Mouse (Mus musculus): ENCODE data around the gene Atg2b. TPM values are rescaled to one million over a fixed set of nuclear protein-coding genes. Genes with fewer than 3 reads are reported as not detected.
A peak's percentile ranks its signal among the peaks of the same experiment; 100 is the strongest.

Atg2b gene
- polyA plus RNA-seq, 1 experiment from 2014 or later: 13.0 TPM

DNA sequence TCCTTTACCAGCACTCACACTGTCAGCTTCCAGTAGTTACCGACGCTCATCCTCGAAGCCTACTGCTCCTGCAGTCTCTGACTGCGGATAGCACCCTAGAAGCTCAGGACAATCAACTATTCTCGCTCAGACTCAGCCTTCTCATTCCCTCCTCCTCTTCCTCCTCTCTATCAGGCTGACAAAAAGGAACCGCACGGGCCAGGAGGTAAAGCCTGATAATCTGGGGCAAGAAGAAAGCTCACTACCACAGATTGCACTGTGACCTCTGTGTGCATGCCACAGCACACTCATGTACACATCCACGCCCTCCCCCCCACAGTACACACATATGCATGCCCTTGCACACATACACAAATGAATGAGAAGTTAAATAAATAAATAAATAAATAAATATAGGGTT lies 8.7 kb downstream of the Atg2b start:
- peaks cover 15% of the 10 kb centered on the region for H3K36me3 ChIP-seq
- no peaks in the 10 kb centered on the region for H3K27me3 ChIP-seq (replicated peaks)
- H3K27ac ChIP-seq: no peak overlapping the region
- no peak overlapping the region for H3K4me3 ChIP-seq (replicated peaks)
- ATAC-seq: no peak
- no peak overlapping the region for H3K9ac ChIP-seq
- WGBS: 90% methylated on average over 8 of the region's 8 CpGs
- H3K4me1 ChIP-seq (replicated peaks): no peaks in the 10 kb centered on the region
- H3K4me2 ChIP-seq (replicated peaks): no peak overlapping the region
- no peaks in the 10 kb centered on the region for H3K9me3 ChIP-seq

DNA sequence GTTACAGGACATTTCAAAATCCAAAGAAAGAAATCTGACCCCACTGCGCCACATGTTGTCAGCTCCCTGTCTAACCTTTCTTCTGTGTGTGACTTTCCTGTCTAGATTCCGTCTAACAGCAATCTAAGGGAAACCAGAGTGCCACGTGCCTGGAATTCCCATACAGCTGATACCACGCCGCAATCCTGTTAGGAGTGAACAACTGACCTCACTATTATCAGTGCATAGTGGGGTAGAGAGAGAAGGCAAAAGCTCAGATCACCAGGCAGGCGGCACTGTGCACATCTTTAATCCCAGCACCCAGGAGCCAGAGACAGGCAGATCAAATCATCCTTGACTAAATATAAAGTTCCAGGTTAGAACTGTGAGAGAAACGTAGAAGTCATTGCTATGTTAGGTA lies 29.2 kb downstream of the Atg2b start:
- no peaks in the 10 kb centered on the region for H3K9me3 ChIP-seq
- 92% methylated on average over 7 of the region's 7 CpGs for WGBS
- no peak for ATAC-seq
- no peak overlapping the region for H3K4me3 ChIP-seq (replicated peaks)
- no peak overlapping the region for H3K4me2 ChIP-seq (replicated peaks)
- no peak overlapping the region for H3K9ac ChIP-seq
- H3K27ac ChIP-seq: no peak overlapping the region
- H3K4me1 ChIP-seq (replicated peaks): no peaks in the 10 kb centered on the region
- peaks cover 43% of the 10 kb centered on the region for H3K36me3 ChIP-seq
- no peaks in the 10 kb centered on the region for H3K27me3 ChIP-seq (replicated peaks)

DNA sequence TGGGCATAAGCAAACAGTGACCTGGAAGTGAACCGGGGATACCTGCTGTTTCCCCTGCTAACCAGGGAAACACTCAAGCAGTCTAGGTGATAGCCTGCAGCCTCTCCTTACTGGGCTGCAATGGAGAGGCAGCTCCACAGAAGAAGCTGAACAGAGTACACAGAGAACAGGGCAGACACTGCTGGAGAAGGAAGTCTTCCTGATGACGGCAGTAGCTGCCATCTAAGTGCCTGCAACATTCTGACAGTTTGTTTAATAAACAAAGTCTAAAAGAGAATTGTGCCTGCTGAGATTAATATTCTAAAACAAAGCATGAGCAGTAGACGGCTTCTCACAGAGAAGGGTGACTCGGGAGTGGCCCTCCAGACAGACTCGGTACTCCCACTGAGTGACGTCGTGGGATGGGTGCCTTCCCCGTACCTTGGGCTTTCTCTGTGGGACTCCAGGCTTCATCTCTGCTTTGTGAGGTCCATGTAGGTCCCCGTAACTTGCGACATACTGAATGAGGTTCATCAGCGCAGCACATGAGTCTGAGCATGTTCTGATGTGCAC lies 42.2 kb downstream of the Atg2b start:
- Histone ChIP-seq H3K4me3 (replicated peaks) (no peak overlapping the region), H3K36me3 (peaks cover 44% of the 10 kb centered on the region), H3K9me3 (no peaks in the 10 kb centered on the region), H3K9ac (no peak overlapping the region), H3K27ac (no peak overlapping the region), H3K4me1 (replicated peaks) (0 out of 2 replicates have a peak, but pooled peaks cover 3% of the 10 kb centered on the region), H3K27me3 (replicated peaks) (no peaks in the 10 kb centered on the region), H3K4me2 (replicated peaks) (no peak overlapping the region)
- WGBS: 61% methylated on average over 11 of the region's 11 CpGs
- no peak for ATAC-seq

DNA sequence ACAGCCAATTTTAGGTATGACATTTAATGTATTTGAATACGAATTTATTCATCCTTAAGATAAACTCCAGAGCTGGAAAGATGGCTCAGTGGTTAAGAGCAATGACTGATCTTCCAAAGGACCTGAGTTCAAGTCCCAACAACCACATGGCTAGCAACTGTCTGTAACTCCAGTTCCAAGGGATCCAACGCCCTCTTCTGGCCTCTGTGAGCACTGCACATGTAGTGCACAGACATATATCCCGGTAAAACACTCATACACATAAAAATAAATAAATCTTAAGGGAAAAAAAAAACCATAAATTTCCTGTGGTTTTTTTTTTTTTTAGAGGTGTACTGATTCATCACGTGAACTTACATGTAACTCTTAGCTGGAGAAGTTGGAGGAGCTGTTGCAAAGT lies 47.5 kb downstream of the Atg2b start:
- WGBS: 77% methylated on average over 4 of the region's 4 CpGs

DNA sequence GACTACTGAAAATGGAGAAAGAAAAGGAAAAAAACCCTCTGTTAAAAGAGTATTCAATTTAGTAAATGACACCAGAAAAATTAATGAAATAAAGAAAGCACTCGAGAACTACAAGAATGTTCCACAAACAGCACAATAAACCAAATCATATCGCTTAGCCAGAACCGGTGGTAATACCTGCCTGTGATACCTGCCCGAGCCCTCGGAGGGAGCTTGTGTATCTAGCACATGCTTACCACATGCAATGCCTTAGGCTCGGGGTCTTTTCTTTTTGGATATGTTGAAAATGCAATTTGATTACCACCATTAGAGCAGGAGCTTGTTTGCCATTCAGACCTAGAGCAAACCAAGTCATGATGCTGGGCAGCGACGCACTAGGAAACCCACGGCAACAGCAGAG lies 48.5 kb downstream of the Atg2b start:
- peaks cover 58% of the 10 kb centered on the region for H3K36me3 ChIP-seq
- H3K27me3 ChIP-seq (replicated peaks): no peaks in the 10 kb centered on the region
- no peak for ATAC-seq
- H3K4me1 ChIP-seq (replicated peaks): 0 out of 2 replicates have a peak, but pooled peaks cover 2% of the 10 kb centered on the region
- H3K4me3 ChIP-seq (replicated peaks): no peak overlapping the region
- H3K27ac ChIP-seq: no peak overlapping the region
- no peak overlapping the region for H3K9ac ChIP-seq
- H3K4me2 ChIP-seq (replicated peaks): no peak overlapping the region
- 92% methylated on average over 9 of the region's 9 CpGs for WGBS
- no peaks in the 10 kb centered on the region for H3K9me3 ChIP-seq

More for the DNA sequence above, 47.5 kb downstream of the Atg2b start:
- Histone ChIP-seq H3K4me2 (replicated peaks) (no peak overlapping the region), H3K27ac (no peak overlapping the region), H3K27me3 (replicated peaks) (no peaks in the 10 kb centered on the region), H3K9ac (no peak overlapping the region), H3K4me3 (replicated peaks) (no peak overlapping the region), H3K4me1 (replicated peaks) (0 out of 2 replicates have a peak, but pooled peaks cover 2% of the 10 kb centered on the region), H3K9me3 (no peaks in the 10 kb centered on the region), H3K36me3 (peaks cover 58% of the 10 kb centered on the region)
- ATAC-seq: no peak

DNA sequence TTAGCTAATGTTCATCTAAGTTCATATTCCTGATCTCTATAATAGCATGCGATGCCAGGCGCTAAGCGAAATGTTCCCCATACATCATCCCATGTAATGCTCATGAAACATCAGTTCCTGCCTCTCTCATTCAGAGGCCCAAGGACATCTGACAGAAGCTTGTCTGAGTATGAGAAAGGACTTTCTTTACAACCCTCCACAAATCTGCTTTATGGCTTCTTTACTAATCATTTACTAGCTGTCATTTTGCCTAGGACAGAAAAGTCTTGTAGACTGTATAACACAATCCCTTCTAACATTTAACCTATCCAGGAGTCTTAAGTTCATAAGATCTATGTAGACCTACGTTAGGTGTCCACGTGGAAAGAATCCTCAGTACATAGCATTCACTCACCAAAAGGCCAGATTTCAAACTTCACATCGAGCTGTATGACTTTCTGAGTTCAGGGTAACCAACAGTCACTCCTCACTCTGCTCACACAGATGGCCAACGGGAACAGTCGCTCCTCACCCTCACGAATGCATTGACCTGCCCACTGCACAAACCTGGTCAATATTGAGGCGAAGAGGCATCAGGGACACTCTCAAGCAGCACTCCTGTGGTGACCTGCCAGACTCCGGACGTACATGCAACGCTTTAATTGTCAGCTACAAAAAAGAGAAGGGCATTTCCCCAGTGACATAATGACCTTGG lies 50.5 kb downstream of the Atg2b start:
- no peaks in the 10 kb centered on the region for H3K9me3 ChIP-seq
- H3K9ac ChIP-seq: no peak overlapping the region
- H3K36me3 ChIP-seq: peaks cover 44% of the 10 kb centered on the region
- H3K4me1 ChIP-seq (replicated peaks): 0 out of 2 replicates have a peak, but pooled peaks cover 2% of the 10 kb centered on the region
- no peaks in the 10 kb centered on the region for H3K27me3 ChIP-seq (replicated peaks)
- peak; percentile 85 for ATAC-seq
- no peak overlapping the region for H3K4me3 ChIP-seq (replicated peaks)
- 76% methylated on average over 13 of the region's 13 CpGs for WGBS
- H3K27ac ChIP-seq: no peak overlapping the region
- no peak overlapping the region for H3K4me2 ChIP-seq (replicated peaks)

DNA sequence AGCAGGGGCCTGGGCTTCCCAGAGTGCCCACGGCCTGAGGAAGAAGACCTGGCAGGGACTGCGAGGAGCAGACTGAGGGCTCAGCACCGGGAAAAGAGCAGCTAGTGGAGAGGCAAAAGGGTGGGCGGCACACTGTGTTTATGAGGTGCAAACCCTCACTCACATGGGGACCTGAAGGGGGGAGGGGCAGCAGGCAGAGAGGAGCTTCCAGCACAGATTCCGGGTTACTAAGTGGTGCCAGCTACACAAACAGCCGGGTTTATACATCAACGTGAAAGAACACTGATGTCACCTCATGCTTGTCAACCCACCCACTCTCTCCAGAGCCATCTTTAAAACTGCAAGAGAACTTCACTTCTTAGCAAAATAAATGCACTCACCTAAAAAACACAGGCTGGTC lies 59.2 kb downstream of the Atg2b start:
- H3K27me3 ChIP-seq (replicated peaks): no peaks in the 10 kb centered on the region
- 49% methylated on average over 7 of the region's 7 CpGs for WGBS
- H3K9ac ChIP-seq: no peak overlapping the region
- peaks cover 33% of the 10 kb centered on the region for H3K36me3 ChIP-seq
- H3K27ac ChIP-seq: no peak overlapping the region
- H3K4me2 ChIP-seq (replicated peaks): no peak overlapping the region
- no peak for ATAC-seq
- H3K4me3 ChIP-seq (replicated peaks): no peak overlapping the region
- no peaks in the 10 kb centered on the region for H3K4me1 ChIP-seq (replicated peaks)
- no peaks in the 10 kb centered on the region for H3K9me3 ChIP-seq

DNA sequence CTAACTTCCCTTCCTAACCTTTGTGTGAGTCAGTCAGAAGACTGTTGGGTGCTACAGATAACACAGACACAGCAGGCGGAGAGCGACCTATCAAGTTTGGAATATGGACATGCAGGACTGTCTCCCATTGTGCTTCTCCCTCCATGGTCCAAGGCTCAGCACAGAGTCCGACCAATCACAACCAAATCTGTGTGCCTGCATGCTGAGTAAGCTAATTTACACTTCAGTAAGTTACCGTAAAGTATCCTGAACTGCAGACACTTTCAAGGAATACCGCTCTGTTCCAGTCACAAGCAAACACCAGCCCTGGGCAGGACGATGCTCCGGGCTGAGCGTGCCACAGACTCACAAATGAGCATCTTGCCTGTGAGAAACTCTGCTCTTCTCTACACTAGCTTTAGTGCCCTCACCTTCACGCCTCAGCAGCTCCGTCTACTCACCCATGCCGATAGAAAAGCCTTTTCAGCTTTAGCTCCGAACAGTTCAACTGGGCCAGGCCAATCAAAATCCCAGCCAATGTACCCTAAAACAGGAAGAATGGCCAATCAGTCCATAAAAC lies 62.0 kb downstream of the Atg2b start:
- H3K9me3 ChIP-seq: no peaks in the 10 kb centered on the region
- no peak overlapping the region for H3K4me3 ChIP-seq (replicated peaks)
- peaks cover 43% of the 10 kb centered on the region for H3K36me3 ChIP-seq
- no peaks in the 10 kb centered on the region for H3K27me3 ChIP-seq (replicated peaks)
- H3K9ac ChIP-seq: no peak overlapping the region
- no peak overlapping the region for H3K4me2 ChIP-seq (replicated peaks)
- no peaks in the 10 kb centered on the region for H3K4me1 ChIP-seq (replicated peaks)
- WGBS: 94% methylated on average over 12 of the region's 12 CpGs
- ATAC-seq: no peak
- H3K27ac ChIP-seq: no peak overlapping the region

DNA sequence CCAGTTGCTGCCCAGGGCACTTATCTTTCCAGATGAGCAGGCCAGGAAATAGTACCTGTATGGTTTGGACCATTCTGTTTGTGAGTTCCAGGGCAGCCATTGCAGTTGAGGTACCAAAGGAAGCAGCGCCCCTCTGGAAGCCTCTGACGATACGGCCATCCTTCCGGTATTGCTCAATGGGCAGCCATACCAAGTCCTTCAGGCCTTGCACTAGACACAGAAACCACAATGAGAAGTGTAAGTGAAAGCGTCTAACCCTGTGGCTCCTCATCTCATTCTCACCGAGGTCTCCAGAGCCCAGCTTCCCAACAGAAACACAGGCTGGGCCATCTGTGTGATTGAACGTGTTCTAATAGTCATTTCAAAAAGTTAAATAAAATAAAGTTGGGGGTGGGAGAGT lies 63.0 kb downstream of the Atg2b start:
- no peak overlapping the region for H3K9ac ChIP-seq
- no peaks in the 10 kb centered on the region for H3K9me3 ChIP-seq
- H3K36me3 ChIP-seq: peaks cover 40% of the 10 kb centered on the region

DNA sequence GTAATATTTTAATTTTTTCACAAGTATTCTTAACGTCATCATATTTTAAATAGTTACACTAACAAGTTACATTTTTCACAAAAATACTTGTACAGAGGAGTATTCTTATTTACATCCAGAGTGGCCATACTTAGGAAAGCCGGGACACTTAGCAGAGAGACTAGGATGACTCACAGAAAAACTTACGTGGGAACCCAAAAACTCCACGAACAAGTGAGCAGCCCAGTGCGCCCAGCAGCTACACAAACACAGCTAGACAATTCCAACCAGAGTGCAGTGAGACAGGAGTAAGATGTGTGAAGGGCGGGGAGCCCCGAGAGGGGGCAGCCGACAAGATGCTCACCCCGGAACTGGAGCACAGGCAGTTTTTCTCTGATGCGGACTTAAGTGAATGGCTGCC lies 71.5 kb downstream of the Atg2b start:
- H3K27ac ChIP-seq: no peak overlapping the region
- H3K9me3 ChIP-seq: no peaks in the 10 kb centered on the region
- no peak for ATAC-seq
- 0 out of 2 replicates have a peak, but pooled peaks cover 16% of the 10 kb centered on the region for H3K36me3 ChIP-seq
- H3K4me2 ChIP-seq (replicated peaks): no peak overlapping the region
- no peak overlapping the region for H3K4me3 ChIP-seq (replicated peaks)
- no peak overlapping the region for H3K9ac ChIP-seq
- no peaks in the 10 kb centered on the region for H3K27me3 ChIP-seq (replicated peaks)
- H3K4me1 ChIP-seq (replicated peaks): peaks cover 10% of the 10 kb centered on the region; the same call in 1 of the 2 replicates
- 90% methylated on average over 10 of the region's 10 CpGs for WGBS

More for the DNA sequence above, 63.0 kb downstream of the Atg2b start:
- Histone ChIP-seq H3K4me1 (replicated peaks) (no peaks in the 10 kb centered on the region), H3K27ac (no peak overlapping the region), H3K4me3 (replicated peaks) (no peak overlapping the region), H3K4me2 (replicated peaks) (no peak overlapping the region), H3K27me3 (replicated peaks) (no peaks in the 10 kb centered on the region)
- ATAC-seq: no peak
- 91% methylated on average over 7 of the region's 7 CpGs for WGBS

DNA sequence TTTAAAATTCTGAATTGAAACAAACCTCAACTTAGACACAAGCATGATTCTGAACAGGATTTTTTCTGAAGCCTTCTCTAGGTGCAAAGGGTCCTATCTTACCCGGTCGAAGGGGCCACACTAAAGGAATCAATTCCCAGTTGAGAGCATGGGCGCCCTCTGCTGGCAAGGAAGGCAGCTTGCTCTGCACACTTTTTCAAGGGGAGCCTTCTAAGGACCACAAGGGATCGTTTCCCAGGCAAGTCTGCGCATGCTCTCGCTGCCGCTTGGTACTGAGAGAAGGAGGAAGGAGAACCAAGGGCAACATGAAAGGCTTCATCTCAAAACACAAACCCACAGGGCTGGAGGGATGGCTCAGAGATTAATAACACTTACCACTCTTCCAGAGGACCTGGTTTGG lies 73.3 kb downstream of the Atg2b start:
- no peak for ATAC-seq
- Histone ChIP-seq H3K36me3 (0 out of 2 replicates have a peak, but pooled peaks cover 5% of the 10 kb centered on the region), H3K4me3 (replicated peaks) (no peak overlapping the region), H3K4me2 (replicated peaks) (no peak overlapping the region), H3K4me1 (replicated peaks) (peaks cover 10% of the 10 kb centered on the region; the same call in 1 of the 2 replicates), H3K27me3 (replicated peaks) (no peaks in the 10 kb centered on the region), H3K9ac (no peak overlapping the region), H3K9me3 (no peaks in the 10 kb centered on the region), H3K27ac (no peak overlapping the region)
- 10% methylated on average over 7 of the region's 7 CpGs for WGBS

DNA sequence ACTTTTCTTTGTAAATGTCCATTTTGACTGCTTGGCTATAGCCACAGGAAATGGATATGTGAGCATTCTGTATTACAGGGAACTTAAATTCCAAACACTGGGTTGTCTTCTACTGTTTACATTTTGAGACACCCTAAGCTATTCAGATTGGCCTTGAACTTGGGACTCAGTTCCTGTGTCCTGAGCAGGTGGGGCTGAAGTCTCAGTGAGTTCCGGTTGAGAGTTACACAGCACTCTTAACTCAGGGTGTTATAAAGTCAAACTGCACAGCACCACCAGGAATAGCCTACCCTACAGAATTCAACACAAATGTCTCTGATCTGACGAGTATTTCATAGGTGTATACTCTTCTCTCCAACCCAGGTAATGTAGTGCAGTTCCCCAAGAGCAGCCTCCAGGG lies 74.0 kb downstream of the Atg2b start:
- ATAC-seq: peak; percentile 63
- 72% methylated on average over 2 of the region's 2 CpGs for WGBS
- Histone ChIP-seq H3K27me3 (replicated peaks) (no peaks in the 10 kb centered on the region), H3K4me2 (replicated peaks) (no peak overlapping the region), H3K9ac (no peak overlapping the region), H3K9me3 (no peaks in the 10 kb centered on the region), H3K36me3 (no peaks in the 10 kb centered on the region), H3K4me3 (replicated peaks) (no peak overlapping the region), H3K27ac (peak overlapping the region; percentile 32; the same call in 1 of the 2 replicates), H3K4me1 (replicated peaks) (peaks cover 10% of the 10 kb centered on the region; the same call in 1 of the 2 replicates)
